Mouse (Mus musculus) neutrophil, adult 5-6 weeks (primary cell): Measurements from ENCODE around the gene Gm10376. TPM values are rescaled to one million over a fixed set of nuclear protein-coding genes. Genes with fewer than 3 reads are reported as not detected.
"Not testable (repeated sequence)": the region's sequence is repeated elsewhere in the genome, so short reads cannot be mapped to it uniquely, and the experiment has no call there.

Source experiments
- ATAC-seq: fragments of 151-379, 151-347 bp; 2 replicates; pipeline ENCODE4 v1.8.0; 2017; ENCODE audit warnings: mild to moderate bottlenecking, moderate TSS enrichment; ENCODE audit not compliant: insufficient number of reproducible peaks, poor library complexity, low FRiP score, severe bottlenecking; ENCODE audit errors: extremely low read depth
- total RNA-seq: library from RNA; stranded (forward); fragments of 200-1000 nt; gene quantifications from 2 replicates; pipeline ENCODE4 v1.2.3, GENCODE M21; 2017

Gm10376 gene
- not detected in 2 replicates for total RNA-seq

- not testable (repeated sequence) for ATAC-seq
These were observed at the start of gene Gm10376 for GRCm38 (mm10) chr14:43015528-43015927. Gene Gm10376 (minus strand): TSS chr14:43015628.

GRCm38 (mm10) chr14:43060179-43060578 is 44.8 kb upstream of the Gm10376 start:
- ATAC-seq, result not testable (repeated sequence)

- not testable (repeated sequence) for ATAC-seq
These were observed 42.6 kb upstream of the Gm10376 start for GRCm38 (mm10) chr14:43058063-43058462.

DNA sequence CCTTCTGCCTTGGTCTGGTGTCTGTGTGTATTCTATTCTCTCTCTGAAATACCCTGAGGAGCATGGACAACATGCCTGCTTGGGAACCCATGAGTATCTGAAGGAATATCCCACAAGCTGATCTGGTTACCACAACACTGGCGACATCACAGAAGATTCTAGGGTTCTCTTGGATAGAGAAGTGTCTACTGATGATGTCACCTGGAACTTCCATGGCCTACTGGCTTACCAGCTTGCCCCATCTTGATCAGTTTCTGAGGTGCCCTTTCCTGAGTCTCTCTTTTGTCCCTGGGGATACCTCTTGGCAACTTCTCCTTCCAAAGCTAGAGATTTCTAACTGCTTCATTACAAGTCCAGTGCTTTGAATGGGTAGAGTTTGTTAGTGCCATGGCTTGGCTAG is 21.9 kb downstream of the Gm10376 start, which contains the start of gene Gm8082:
Gene Gm8082 (minus strand): TSS at position 101 of the 400 bp plus-strand sequence.
- ATAC-seq, result not testable (repeated sequence)

Other genes starting within 250 kb of the Gm10376 start
- not detected in 2 replicates for gene Gm3015, start 246.8 kb downstream of the Gm10376 start, total RNA-seq
- not detected in 2 replicates for gene Gm10377, start 217.6 kb downstream of the Gm10376 start, total RNA-seq
- gene Gm21977, start 162.2 kb downstream of the Gm10376 start, total RNA-seq, result not detected in 2 replicates
- not detected in 2 replicates for gene Gm8082, start 22.0 kb downstream of the Gm10376 start, total RNA-seq
- gene Gm8094, start 61.0 kb upstream of the Gm10376 start, total RNA-seq, result not detected in 2 replicates
- gene Gm8104, start 85.0 kb upstream of the Gm10376 start, total RNA-seq, result not detected in 2 replicates
- not detected in 2 replicates for gene Gm7233, start 164.2 kb upstream of the Gm10376 start, total RNA-seq
- not detected in 2 replicates for gene Gm8122, start 219.7 kb upstream of the Gm10376 start, total RNA-seq
- gene Gm8126, start 243.0 kb upstream of the Gm10376 start, total RNA-seq, result not detected in 2 replicates